Mouse (Mus musculus) fat pad, adult 2 months (tissue): Measurements from ENCODE around the gene Trim66.

ENCODE experiments used
- DNase-seq: peaks from one replicate; pipeline ENCODE4 v3.0.0-alpha.2; 2011; ENCODE audit warnings: low read depth, low spot score; ENCODE audit errors: extremely low read depth

Trim66 gene

GRCm38 (mm10) chr7:109523304-109523703 lies 15.4 kb upstream of the Trim66 start:
- no peak for DNase-seq

GRCm38 (mm10) chr7:109522084-109522483 lies 14.2 kb upstream of the Trim66 start:
- no peak for DNase-seq

DNA sequence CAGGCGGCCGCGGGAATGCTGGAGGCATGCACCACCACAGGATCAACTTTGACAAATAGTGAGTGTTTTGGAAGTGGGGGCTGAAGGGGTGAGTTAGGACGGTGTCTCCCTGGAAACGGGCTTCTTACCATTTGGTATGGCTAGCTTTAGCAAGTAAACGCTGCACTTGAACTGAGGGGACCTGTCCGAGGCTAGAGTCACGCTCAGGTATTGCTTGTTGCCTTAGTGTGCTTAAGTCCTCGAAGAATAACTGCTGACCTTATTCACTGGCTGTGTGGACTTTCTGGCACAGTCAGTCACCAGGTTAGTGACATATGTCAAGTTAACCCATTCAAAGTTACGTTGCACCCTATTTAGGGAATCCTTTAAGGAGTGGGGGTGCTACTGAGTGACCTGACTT lies 12.0 kb upstream of the Trim66 start:
- no peak for DNase-seq

- peak; percentile 49 for DNase-seq
These were observed 11.1 kb upstream of the Trim66 start, which contains the start of gene Rpl27a for GRCm38 (mm10) chr7:109518838-109519696. Gene Rpl27a, plus strand, starts transcription at chr7:109519147.

DNA sequence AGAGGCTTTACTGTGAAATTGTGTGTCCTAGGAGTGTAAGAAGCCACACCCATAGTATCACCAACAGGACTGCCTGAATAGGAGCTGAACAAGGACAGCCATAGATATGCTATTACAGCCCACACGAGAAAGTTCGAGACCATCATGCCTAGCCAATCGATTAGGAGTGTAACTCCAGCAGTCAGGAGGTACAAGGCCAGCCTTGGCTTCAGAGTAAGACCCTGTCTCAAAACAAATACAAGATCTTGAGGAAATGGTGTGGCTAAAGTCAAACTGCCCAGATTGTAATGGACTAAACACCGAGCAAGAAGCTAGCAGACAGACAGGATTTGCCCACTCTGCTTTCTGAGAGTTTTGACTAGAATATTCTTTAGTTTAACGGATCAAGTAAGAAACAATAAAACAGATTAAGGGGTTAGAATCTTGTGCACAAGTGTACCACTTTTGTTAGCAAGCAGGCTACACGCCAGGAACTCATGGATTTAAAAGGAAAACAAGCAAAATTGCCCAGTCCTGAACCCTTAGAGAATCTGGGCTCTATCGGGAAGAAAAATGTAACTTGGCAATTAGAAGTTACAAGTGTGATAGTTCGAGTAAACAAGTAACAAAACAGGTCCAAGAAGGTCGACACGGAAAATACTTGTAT lies 10.2 kb upstream of the Trim66 start:
- no peak for DNase-seq

- no peak for DNase-seq
These were observed 8.6 kb upstream of the Trim66 start for GRCm38 (mm10) chr7:109516500-109516899.

GRCm38 (mm10) chr7:109511838-109512237 lies 3.9 kb upstream of the Trim66 start:
- no peak for DNase-seq

DNA sequence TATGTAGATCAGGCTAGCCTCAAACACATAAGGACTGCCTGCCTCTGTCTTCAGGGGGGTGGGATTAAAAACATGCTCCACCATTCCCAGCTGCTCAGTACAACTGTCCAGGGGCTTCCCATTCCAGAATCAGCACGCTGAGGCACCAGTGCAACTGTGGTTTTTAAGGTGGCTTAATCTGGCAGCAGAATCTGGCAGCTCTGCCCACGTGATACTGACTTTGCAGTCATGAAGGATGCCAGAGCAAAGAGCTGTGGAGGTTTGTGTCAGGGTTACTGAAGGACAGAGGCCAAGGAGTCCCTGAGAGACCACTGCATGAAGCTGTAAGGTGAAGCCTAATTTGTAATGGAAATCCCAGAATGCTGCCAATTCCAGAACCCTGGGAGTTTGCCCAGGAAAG lies 2.9 kb upstream of the Trim66 start:
- no peak for DNase-seq

GRCm38 (mm10) chr7:109507572-109507971 lies 362 bp downstream of the Trim66 start:
- DNase-seq = no peak

GRCm38 (mm10) chr7:109507119-109507518 lies 815 bp downstream of the Trim66 start:
- no peak for DNase-seq

- DNase-seq = no peak
These were observed 10.4 kb downstream of the Trim66 start for GRCm38 (mm10) chr7:109497507-109497906.

- DNase-seq = no peak
These were observed 14.3 kb downstream of the Trim66 start for GRCm38 (mm10) chr7:109493319-109494316.

DNA sequence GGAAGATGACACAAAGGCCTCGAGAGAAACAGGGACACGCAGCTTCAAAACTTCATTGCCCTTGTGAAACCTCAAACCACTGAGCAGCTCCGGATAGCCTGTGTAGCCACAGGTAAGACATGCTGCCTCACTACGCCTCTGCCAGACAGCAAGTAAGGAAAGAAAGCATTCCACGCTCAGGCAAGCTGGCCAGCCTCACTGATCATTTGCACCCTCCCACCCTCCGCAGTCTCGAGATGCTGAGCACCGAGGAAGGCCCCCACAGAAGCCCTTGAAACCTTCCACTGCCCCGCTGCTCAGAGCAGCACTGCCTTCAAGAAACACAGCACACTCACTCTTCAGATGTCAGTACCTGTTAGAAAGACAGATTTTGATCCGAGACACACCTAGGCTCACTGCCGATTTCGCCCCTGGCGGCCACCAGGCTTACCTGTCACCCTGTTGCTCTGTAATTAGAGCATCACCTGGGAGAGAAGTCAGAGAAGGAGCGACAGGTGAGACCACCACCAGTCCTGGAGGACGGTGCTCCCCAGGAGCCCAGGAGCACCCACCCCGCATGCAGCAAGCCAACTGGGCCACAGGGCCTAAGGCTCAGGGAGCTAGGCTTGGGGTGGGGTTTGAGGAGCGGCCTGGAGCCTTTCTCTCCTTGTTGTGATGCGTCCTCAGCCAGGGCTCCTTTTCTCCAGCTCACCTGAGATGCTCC lies 15.2 kb downstream of the Trim66 start:
- DNase-seq = no peak

GRCm38 (mm10) chr7:109484221-109484620 lies 23.7 kb downstream of the Trim66 start:
- no peak for DNase-seq

DNA sequence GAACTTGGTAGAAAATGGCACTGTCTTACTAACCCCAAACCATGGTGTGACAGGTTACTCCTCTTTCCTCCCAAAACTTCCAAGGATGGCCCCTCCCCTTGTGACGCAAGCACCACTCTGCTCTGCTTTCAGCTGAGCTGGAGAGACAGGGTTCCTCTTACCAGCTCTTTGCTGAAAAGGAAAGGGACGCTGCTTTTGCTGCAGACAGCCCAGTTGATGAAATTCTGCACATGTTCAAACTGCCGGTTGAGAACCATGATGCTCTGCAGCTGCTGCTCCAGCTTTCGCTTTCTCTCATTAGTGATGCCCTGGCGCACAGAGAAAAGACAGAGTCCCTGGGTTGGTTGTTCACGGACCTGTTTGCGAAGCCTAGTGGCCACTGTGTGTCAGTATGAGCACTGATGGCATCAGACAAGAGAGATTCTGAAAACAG lies 27.2 kb downstream of the Trim66 start:
- DNase-seq = no peak

DNA sequence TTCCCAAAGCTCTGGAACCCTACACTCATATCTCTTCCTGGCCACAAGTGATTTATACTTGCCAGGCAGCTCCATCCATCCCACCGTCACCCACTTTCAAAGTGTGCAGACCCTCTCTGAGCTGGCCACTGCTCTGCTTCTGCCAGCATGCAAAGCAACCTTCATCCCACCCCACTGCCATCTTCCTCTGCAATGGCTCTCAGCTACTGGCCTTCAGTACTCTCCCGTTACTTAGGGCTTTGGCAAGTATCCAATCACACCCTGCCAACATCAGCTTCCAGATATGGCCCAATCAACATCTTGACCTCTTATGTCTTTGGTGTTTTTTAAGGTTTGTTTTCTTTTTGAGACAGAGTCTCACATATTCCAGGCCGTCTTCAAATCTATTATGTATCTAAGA lies 30.0 kb downstream of the Trim66 start:
- no peak for DNase-seq

- DNase-seq = no peak
These were observed 37.2 kb downstream of the Trim66 start for GRCm38 (mm10) chr7:109470700-109471099.

DNA sequence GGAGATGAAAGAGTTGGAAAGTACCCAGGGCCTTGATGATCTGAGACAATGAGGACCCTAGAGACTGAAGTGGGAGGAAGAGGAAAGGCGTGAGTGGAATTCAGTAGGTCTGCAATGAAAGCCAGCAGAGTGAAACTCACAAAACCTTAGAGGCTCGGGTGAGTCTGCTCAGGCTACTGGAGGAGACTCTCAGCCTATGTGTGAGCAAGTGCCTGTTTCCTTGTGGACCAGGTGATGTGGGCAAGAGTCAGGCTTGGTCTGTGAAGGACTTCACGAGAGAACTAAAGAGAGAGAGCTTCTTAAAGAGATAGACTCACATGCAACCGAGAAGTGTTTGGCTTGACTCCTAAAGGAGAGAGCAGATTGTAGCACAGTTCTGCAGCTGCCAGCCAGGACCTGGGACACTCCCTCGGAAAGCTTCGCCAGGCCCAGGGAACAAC lies 39.7 kb downstream of the Trim66 start:
- no peak for DNase-seq

GRCm38 (mm10) chr7:109467591-109467990 lies 40.3 kb downstream of the Trim66 start:
- DNase-seq = no peak

GRCm38 (mm10) chr7:109460698-109461097 lies 47.2 kb downstream of the Trim66 start:
- DNase-seq = no peak
